Mouse (Mus musculus) liver, postnatal 0 days (tissue): ENCODE measurements around the gene Prom1.

Experiments
- CTCF ChIP-seq: sonication (generic); IDR thresholded peaks from 2 replicates; pipeline ENCODE4 v1.5.1; 2016; ENCODE audit warnings: antibody characterized with exemption, low read depth
- EP300 ChIP-seq: IDR thresholded peaks from 2 replicates; pipeline ENCODE4 v1.6.1; 2016; ENCODE audit warnings: antibody characterized with exemption, low read depth, mild to moderate bottlenecking

DNA sequence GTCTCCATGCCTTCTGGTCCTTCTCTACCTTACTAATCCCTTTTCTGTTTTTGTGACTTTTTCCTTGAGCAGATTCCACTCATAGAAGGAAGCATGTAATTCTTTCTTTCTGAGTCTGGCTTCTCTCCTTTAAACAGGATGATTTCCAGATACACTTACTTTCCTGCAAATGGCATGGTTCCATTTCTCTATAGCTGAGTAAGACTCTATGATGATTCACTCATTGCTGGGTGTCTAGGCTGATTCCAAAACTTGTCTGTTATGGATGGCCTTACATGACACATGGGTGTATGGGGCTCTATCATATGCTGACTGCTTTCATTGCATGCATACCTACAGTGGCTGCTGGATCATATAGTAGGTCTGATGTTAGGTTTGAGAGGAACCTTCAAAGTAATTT lies 115.6 kb downstream of the Prom1 start:
- TF ChIP-seq CTCF = no peak
- no peak for TF ChIP-seq EP300
